Mouse (Mus musculus) bone marrow, adult 2 months (tissue): ENCODE measurements around the gene Dhrs11.

Experiments
- CTCF ChIP-seq: fragments of 200-500 bp; IDR thresholded peaks from 2 replicates; pipeline ENCODE4 v1.5.1; 2011; ENCODE audit warnings: low read length, control low read depth; ENCODE audit not compliant: control insufficient read depth, insufficient read depth
- POLR2A ChIP-seq: fragments of 200-500 bp; IDR thresholded peaks from 2 replicates; pipeline ENCODE4 v1.6.1; 2011; ENCODE audit warnings: low read depth, mild to moderate bottlenecking, control low read depth, low read length, borderline replicate concordance; ENCODE audit not compliant: control insufficient read depth

DNA sequence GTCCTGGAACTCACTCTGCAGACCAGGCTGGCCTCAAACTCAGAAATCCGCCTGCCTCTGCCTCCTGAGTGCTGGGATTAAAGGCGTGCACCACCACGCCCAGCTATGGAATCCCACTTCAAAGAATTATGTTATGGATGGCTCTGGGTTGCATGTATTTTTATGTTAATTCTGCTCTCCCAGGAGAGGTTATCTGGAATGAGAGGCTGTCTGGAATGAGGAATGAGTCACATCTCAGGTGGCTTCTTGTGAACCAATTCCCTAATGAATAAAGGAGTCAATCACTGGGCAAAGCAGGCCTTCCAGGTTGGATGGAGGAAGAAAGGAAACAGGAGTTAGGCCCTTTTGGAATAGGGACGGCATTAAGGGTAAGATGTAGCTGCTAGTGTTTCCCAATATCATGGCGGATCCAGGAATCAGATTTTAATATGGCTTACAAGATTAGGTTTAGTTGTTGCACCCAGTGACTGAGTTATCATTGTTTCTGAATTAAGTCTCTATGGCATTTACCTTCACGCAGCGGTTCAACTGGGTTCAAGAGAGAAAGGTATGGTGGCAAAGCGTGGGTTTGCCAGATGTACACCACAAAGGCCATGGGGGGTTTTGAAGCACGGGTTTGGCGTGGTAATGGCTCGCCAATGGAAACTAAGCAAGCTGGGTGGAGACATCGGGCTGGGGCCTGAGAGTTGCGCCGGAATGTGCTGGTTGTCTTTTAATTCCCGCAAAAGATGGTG is 18.1 kb upstream of the Dhrs11 start:
- TF ChIP-seq CTCF (no peak), POLR2A (no peak)
